Mouse (Mus musculus) limb, embryonic 12.5 days (tissue): Measurements from ENCODE around the gene 1700018G05Rik. TPM values are rescaled to one million over a fixed set of nuclear protein-coding genes. Genes with fewer than 3 reads are reported as not detected.
A peak's percentile ranks its signal among the peaks of the same experiment; 100 is the strongest.
"Not testable (repeated sequence)": the region's sequence is repeated elsewhere in the genome, so short reads cannot be mapped to it uniquely, and the experiment has no call there.

Experiments used
- ATAC-seq: fragments of 200-750 bp; cut with Nextera tagmentation; 2 replicates; pipeline ENCODE4 v1.8.0; 2017; ENCODE audit warnings: low read depth, moderate TSS enrichment; ENCODE audit not compliant: insufficient number of reproducible peaks, insufficient read depth, low FRiP score, low TSS enrichment
- H3K27ac ChIP-seq: fragments of 300-500 bp; sonication (generic); 2 replicates; pipeline ENCODE4 v1.5.1; 2016; ENCODE audit warnings: mild to moderate bottlenecking, moderate library complexity
- H3K27me3 ChIP-seq: fragments of 300-500 bp; sonication (generic); 2 replicates; pipeline ENCODE4 v1.6.1; 2016; ENCODE audit warnings: mild to moderate bottlenecking, moderate library complexity
- H3K36me3 ChIP-seq: fragments of 300-500 bp; sonication (generic); 2 replicates; pipeline ENCODE4 v1.6.1; 2016; ENCODE audit warnings: mild to moderate bottlenecking, moderate library complexity
- H3K4me1 ChIP-seq: fragments of 300-500 bp; sonication (generic); replicated peaks from 2 replicates; pipeline ENCODE4 v1.6.1; 2016
- H3K4me2 ChIP-seq: fragments of 300-500 bp; sonication (generic); 2 replicates; pipeline ENCODE4 v1.6.1; 2016; ENCODE audit warnings: mild to moderate bottlenecking, moderate library complexity
- H3K4me3 ChIP-seq: fragments of 300-500 bp; sonication (generic); replicated peaks from 2 replicates; pipeline ENCODE4 v1.5.1; 2016; ENCODE audit warnings: mild to moderate bottlenecking
- H3K9ac ChIP-seq: fragments of 300-500 bp; sonication (generic); replicated peaks from 2 replicates; pipeline ENCODE4 v1.6.1; 2016; ENCODE audit warnings: mild to moderate bottlenecking, moderate library complexity
- H3K9me3 ChIP-seq: fragments of 300-500 bp; sonication (generic); 2 replicates; pipeline ENCODE4 v1.6.1; 2016; ENCODE audit warnings: mild to moderate bottlenecking, moderate library complexity
- WGBS: fragments of 180-500 bp; shearing (Covaris S2); methylation state at CpG from one replicate; pipeline ENCODE4 v1.1.7; 2016; 5-methylcytosine and 5-hydroxymethylcytosine counted together
- polyA plus RNA-seq: library from polyadenylated mRNA; unstranded; fragments of >200 nt; fragmentation: Nextera tagmentation; extraction: Ambion mirVana; gene quantifications from 2 replicates; pipeline ENCODE4 v1.2.1, GENCODE M21; 2016

1700018G05Rik gene
- not detected in 2 replicates for polyA plus RNA-seq

DNA sequence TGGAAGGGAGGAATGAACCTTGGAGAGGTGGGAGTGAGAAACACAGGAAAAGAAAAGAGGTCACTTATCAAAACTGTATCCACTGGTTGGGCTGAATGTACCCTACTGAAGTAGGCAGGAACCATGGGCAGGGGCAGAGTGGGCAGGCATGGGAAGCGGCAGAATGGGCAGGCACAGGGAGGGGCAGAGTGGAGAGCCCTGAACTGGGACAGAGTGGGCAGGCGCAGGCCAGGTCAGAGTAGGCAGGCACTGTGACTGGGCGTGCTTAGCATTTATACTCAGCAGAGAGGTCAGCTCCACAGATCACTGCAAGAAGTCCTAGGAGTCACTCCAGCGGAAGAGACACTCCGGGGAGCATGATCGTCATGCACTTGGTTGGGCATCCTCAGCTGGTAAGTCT is at the start of gene 1700018G05Rik:
Gene 1700018G05Rik, plus strand, starts transcription at position 301 of the 400 bp plus-strand sequence.
- H3K36me3 ChIP-seq, H3K4me3 ChIP-seq, H3K4me2 ChIP-seq, H3K9me3 ChIP-seq, H3K27ac ChIP-seq, H3K9ac ChIP-seq, H3K4me1 ChIP-seq, ATAC-seq: not testable (repeated sequence)
- H3K27me3 ChIP-seq: peaks cover 11% of the 10 kb centered on the region
- WGBS: 89% methylated on average over 6 of the region's 6 CpGs

DNA sequence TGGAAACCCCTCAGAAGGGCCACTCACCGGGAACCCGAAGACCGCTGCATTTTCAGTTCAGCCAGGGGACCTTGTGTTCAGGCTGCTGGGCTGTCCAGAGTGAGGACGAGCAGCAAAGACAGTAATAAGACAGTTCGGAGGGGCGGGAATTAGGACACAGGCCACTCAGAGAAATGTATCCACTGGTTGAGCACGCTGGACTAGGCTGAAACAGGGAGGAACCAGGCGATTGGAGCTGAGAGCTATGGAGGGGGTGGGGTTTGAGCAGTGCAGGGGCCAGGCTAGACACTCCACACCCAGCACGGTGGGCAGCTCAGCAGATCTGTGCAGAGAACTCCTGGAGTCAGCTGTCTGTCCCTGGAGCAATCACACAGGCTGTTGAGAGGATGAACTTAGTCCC is 19.6 kb upstream of the 1700018G05Rik start, which contains the start of the genes Dmrtc1a and 1700011M02Rik:
Gene Dmrtc1a, minus strand, starts transcription at position 101 of the 400 bp plus-strand sequence.
Gene 1700011M02Rik, plus strand, starts transcription at position 319 of the 400 bp plus-strand sequence.
- H3K9ac ChIP-seq, H3K9me3 ChIP-seq, H3K4me2 ChIP-seq, H3K4me3 ChIP-seq, H3K36me3 ChIP-seq, H3K4me1 ChIP-seq, ATAC-seq, H3K27ac ChIP-seq: not testable (repeated sequence)
- H3K27me3 ChIP-seq: peaks cover 30% of the 10 kb centered on the region
- WGBS: 81% methylated on average over 9 of the region's 9 CpGs

- H3K9ac ChIP-seq, ATAC-seq, H3K36me3 ChIP-seq, H3K27me3 ChIP-seq, H3K4me2 ChIP-seq, H3K27ac ChIP-seq, H3K9me3 ChIP-seq, H3K4me1 ChIP-seq, H3K4me3 ChIP-seq: not testable (repeated sequence)
- WGBS: 75% methylated on average over 1 of the region's 1 CpGs
Observed at GRCm38 (mm10) chrX:102914823-102915222, 13.3 kb upstream of the 1700018G05Rik start.

DNA sequence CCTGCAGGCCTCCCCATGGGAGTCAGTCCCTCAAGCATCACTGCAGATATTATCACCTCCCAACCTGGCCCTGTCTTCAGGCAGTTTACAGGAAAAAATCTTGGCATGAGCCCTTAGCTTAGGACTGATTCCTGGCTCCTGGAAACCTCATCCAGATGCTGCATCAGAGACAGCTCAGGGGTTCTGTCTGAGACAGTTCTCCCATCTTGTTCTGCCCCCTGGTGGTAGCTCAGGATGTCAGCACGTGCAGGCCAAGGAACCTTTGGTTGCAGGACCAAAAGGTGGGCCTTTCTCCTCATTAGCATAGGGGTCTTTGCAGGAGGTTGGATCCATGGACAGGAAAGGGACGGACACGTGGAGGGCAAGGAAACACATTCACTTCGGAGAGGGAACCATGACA is 1.5 kb upstream of the 1700018G05Rik start:
- ATAC-seq: not testable (repeated sequence)

GRCm38 (mm10) chrX:102932992-102933570 is 4.9 kb downstream of the 1700018G05Rik start:
- Histone ChIP-seq H3K4me3 (peak overlapping the region; percentile 57), H3K27ac (no peak overlapping the region), H3K36me3 (no peaks in the 10 kb centered on the region), H3K27me3 (peaks cover 43% of the 10 kb centered on the region), H3K4me1 (no peaks in the 10 kb centered on the region), H3K9me3 (no peaks in the 10 kb centered on the region), H3K4me2 (peak overlapping the region; percentile 65), H3K9ac (no peak overlapping the region)
- ATAC-seq: no peak
- 52% methylated on average over 12 of the region's 12 CpGs for WGBS

More for the DNA sequence above, 1.5 kb upstream of the 1700018G05Rik start:
- not testable (repeated sequence) for H3K36me3 ChIP-seq, H3K4me1 ChIP-seq, H3K9me3 ChIP-seq, H3K4me3 ChIP-seq, H3K9ac ChIP-seq, H3K27ac ChIP-seq, H3K4me2 ChIP-seq
- WGBS: 18% methylated on average over 4 of the region's 4 CpGs
- H3K27me3 ChIP-seq: peaks cover 15% of the 10 kb centered on the region

- Histone ChIP-seq H3K27ac (no peak overlapping the region), H3K4me3 (peak overlapping the region; percentile 57), H3K9me3 (no peaks in the 10 kb centered on the region), H3K36me3 (no peaks in the 10 kb centered on the region), H3K9ac (peak overlapping the region; percentile 65), H3K4me2 (peak overlapping the region; percentile 65), H3K27me3 (peaks cover 41% of the 10 kb centered on the region), H3K4me1 (no peaks in the 10 kb centered on the region)
- WGBS: 14% methylated on average over 61 of the region's 68 CpGs
- ATAC-seq: peak; percentile 66; the same call in 1 of the 2 replicates
Observed at GRCm38 (mm10) chrX:102933571-102934394, 5.6 kb downstream of the 1700018G05Rik start.

GRCm38 (mm10) chrX:102934395-102934764 is 6.2 kb downstream of the 1700018G05Rik start:
- no peak overlapping the region for H3K27ac ChIP-seq
- H3K9me3 ChIP-seq: no peaks in the 10 kb centered on the region
- WGBS: 62% methylated on average over 8 of the region's 8 CpGs
- H3K4me2 ChIP-seq: peak overlapping the region; percentile 65
- no peak for ATAC-seq
- H3K4me1 ChIP-seq: no peaks in the 10 kb centered on the region
- peak overlapping the region; percentile 57 for H3K4me3 ChIP-seq
- no peaks in the 10 kb centered on the region for H3K36me3 ChIP-seq
- H3K27me3 ChIP-seq: peaks cover 41% of the 10 kb centered on the region
- H3K9ac ChIP-seq: no peak overlapping the region

DNA sequence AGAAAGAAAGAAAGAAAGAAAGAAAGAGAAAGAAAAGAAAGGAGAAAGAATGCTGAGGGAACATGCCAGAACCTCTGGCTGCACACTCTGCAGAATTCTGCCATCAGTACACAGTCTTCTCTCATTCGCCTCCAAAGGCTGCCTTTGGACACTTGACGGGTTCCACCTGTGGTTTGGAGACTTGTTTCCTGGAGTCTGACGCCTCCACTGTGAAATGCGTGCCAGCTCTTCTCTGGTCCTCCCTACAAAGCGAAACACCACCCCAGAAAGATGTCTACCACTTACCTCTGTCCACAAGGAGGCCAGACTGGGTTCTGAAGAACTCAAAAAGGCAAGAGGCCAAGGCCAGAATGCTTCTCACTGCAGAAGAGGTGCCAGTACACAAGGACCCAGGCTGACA is 8.6 kb downstream of the 1700018G05Rik start:
- no peak for ATAC-seq
- H3K36me3 ChIP-seq: no peaks in the 10 kb centered on the region
- no peaks in the 10 kb centered on the region for H3K9me3 ChIP-seq
- H3K27ac ChIP-seq: no peak overlapping the region
- no peak overlapping the region for H3K9ac ChIP-seq
- H3K4me2 ChIP-seq: no peak overlapping the region
- peaks cover 41% of the 10 kb centered on the region for H3K27me3 ChIP-seq
- no peak overlapping the region for H3K4me3 ChIP-seq
- no peaks in the 10 kb centered on the region for H3K4me1 ChIP-seq
- WGBS: 67% methylated on average over 5 of the region's 5 CpGs

DNA sequence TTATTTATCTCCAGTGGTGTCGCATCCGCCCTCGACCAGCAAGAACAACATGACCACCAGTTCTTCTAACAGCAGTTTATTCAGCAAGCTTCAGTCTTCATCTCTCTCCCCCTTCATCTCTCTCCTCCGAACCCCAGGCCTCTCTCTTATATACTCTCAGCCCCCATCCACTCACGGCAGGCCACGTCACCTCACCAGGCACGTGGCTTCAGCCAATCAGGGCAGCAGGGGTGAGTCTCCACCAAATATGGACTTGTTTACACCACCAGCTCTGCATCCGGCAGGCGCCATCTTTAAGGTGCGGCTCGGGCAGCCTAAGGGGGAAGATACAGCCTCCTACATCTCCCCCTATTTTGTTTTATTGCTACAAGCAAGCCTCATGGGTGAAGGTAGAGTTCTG is 22.0 kb downstream of the 1700018G05Rik start:
- not testable (repeated sequence) for H3K4me1 ChIP-seq, H3K9ac ChIP-seq, ATAC-seq, H3K36me3 ChIP-seq, H3K27ac ChIP-seq, H3K4me2 ChIP-seq, H3K4me3 ChIP-seq, H3K9me3 ChIP-seq
- WGBS: 90% methylated on average over 11 of the region's 11 CpGs
- H3K27me3 ChIP-seq: peaks cover 14% of the 10 kb centered on the region; the same call in 1 of the 2 replicates

- no peaks in the 10 kb centered on the region for H3K4me1 ChIP-seq
- 39% methylated on average over 4 of the region's 4 CpGs for WGBS
- H3K9me3 ChIP-seq: no peaks in the 10 kb centered on the region
- ATAC-seq: no peak
- H3K4me3 ChIP-seq: no peak overlapping the region
- H3K36me3 ChIP-seq: no peaks in the 10 kb centered on the region
- no peak overlapping the region for H3K9ac ChIP-seq
- H3K4me2 ChIP-seq: no peak overlapping the region
- H3K27me3 ChIP-seq: peaks cover 19% of the 10 kb centered on the region
- H3K27ac ChIP-seq: no peak overlapping the region
Observed at GRCm38 (mm10) chrX:102958917-102959316, 30.7 kb downstream of the 1700018G05Rik start.

DNA sequence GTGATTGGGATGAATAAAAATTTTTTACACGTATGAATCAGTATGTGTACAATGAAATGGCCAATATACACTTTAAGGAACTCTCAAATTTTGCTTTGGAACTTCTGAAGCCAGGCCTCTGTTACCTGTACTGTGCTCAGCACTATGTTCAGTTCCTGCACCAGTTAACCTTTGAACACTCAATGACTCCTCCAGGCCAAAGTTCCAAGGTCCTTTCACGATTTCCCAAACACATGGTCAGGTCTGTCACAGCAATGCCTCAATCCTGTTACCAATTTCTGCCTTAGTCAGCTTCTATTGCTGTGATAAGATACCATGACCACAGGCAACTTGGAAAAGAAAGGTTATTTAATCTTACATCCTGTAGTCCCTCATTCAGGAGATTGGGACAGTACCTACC is 32.4 kb downstream of the 1700018G05Rik start:
- Histone ChIP-seq H3K4me2 (no peak overlapping the region), H3K9me3 (no peaks in the 10 kb centered on the region), H3K36me3 (no peaks in the 10 kb centered on the region), H3K9ac (no peak overlapping the region), H3K4me1 (no peaks in the 10 kb centered on the region), H3K27me3 (peaks cover 8% of the 10 kb centered on the region), H3K27ac (no peak overlapping the region), H3K4me3 (no peak overlapping the region)
- ATAC-seq: no peak
- 61% methylated on average over 2 of the region's 2 CpGs for WGBS
